Mouse (Mus musculus): ENCODE data around the gene Gm11567. TPM values are rescaled to one million over a fixed set of nuclear protein-coding genes. Genes with fewer than 3 reads are reported as not detected.

Gm11567 gene
- polyA plus RNA-seq (2015; fragmentation: Nextera tagmentation; extraction: Ambion mirVana): not detected in 2 replicates

GRCm38 (mm10) chr11:99878887-99879286, at the start of gene Gm11567:
Gene Gm11567, plus strand, starts transcription at chr11:99879187.

GRCm38 (mm10) chr11:99837966-99838365, 41.0 kb upstream of the Gm11567 start, which contains the start of gene 2300003K06Rik:
Gene 2300003K06Rik, minus strand, starts transcription at chr11:99838066.

DNA sequence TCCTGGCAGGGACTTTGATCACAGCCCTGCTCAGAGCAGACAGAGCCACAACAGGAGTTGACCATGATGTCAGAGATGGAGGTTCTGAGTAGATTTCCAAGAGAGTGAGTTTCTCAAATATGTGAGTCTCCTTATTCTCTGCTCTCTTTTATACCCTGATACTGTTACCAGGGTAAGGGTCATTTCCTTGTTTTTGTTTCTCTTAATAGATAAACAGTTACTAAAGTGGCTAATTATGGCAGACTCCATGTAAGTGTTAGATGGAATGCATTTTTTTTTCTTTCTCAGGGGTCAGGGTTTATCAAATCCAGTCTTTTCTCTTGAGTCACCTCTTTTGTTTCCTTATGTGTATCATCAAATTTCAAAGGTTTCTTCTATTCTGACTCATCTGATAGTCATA, 27.5 kb upstream of the Gm11567 start, which contains the start of gene Krtap4-16:
Krtap4-16 (minus strand) TSS at position 101 of the 400 bp plus-strand sequence.

DNA sequence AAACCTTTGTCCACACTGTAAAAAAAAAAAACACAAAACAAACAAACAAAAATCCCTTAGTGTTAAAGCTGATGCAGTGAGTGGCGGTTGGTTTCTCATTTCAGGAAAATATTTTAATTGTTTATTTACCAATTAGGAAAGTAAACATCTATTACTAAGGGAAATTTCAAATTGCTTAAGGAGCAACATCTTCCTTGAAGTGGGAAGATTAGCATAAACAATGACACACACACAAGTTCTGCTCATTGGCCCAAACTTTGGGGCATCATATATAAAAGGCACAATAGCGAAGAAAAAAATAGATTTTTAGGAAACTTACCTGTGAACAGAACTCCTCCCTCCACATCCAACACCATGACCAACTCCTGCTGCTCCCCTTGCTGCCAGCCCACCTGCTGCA, 21.4 kb upstream of the Gm11567 start, which contains the start of gene Gm11568:
Gm11568 (plus strand) TSS at position 301 of the 400 bp plus-strand sequence.

DNA sequence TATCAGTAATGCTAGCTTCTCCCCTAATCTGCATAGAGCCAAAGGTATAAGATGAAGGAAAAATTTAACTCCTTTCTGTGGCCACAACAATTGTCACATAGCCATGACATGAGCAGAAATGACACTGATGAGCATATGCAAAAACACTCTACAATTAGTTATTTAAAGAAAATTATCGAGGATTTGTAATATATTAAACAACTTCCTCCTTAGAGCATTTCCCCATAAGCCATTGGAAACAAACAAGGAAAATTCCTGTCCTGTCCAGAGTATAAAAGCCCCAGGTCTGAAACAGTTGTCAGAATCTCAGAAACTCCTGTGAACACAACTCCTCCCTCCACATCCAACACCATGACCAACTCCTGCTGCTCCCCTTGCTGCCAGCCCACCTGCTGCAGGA, 14.8 kb upstream of the Gm11567 start, which contains the start of gene Gm11559:
Gm11559 (plus strand) TSS at position 301 of the 400 bp plus-strand sequence.

GRCm38 (mm10) chr11:99873089-99873488, 5.9 kb upstream of the Gm11567 start, which contains the start of gene Krtap9-1:
Gene Krtap9-1, plus strand, starts transcription at chr11:99873389.

GRCm38 (mm10) chr11:99907620-99908019, 28.6 kb downstream of the Gm11567 start, which contains the start of gene Krtap31-1:
Gene Krtap31-1, plus strand, starts transcription at chr11:99907920.

GRCm38 (mm10) chr11:99914451-99914850, 35.5 kb downstream of the Gm11567 start, which contains the start of gene Gm11565:
Gene Gm11565, plus strand, starts transcription at chr11:99914751.

Other genes with a start within 250 kb of the Gm11567 start
- not detected in 2 replicates for gene Krtap4-2, start 244.1 kb upstream of the Gm11567 start, polyA plus RNA-seq (2015; fragmentation: Nextera tagmentation; extraction: Ambion mirVana)
- gene Krtap4-7, start 235.1 kb upstream of the Gm11567 start, polyA plus RNA-seq (2015; fragmentation: Nextera tagmentation; extraction: Ambion mirVana): not detected in 2 replicates
- gene Gm11555, start 229.0 kb upstream of the Gm11567 start, polyA plus RNA-seq (2015; fragmentation: Nextera tagmentation; extraction: Ambion mirVana): not detected in 2 replicates
- gene Gm11563, start 220.2 kb upstream of the Gm11567 start, polyA plus RNA-seq (2015; fragmentation: Nextera tagmentation; extraction: Ambion mirVana): not detected in 2 replicates
- not detected in 2 replicates for gene Krtap4-6, start 213.2 kb upstream of the Gm11567 start, polyA plus RNA-seq (2015; fragmentation: Nextera tagmentation; extraction: Ambion mirVana)
- gene Gm14190, start 188.4 kb upstream of the Gm11567 start, polyA plus RNA-seq (2015; fragmentation: Nextera tagmentation; extraction: Ambion mirVana): not detected in 2 replicates
- not detected in 2 replicates for gene Gm14180, start 144.9 kb upstream of the Gm11567 start, polyA plus RNA-seq (2015; fragmentation: Nextera tagmentation; extraction: Ambion mirVana)
- gene Gm11595, start 106.3 kb upstream of the Gm11567 start, polyA plus RNA-seq (2015; fragmentation: Nextera tagmentation; extraction: Ambion mirVana): not detected in 2 replicates
- gene Krtap4-8, start 98.5 kb upstream of the Gm11567 start, polyA plus RNA-seq (2015; fragmentation: Nextera tagmentation; extraction: Ambion mirVana): not detected in 2 replicates
- not detected in 2 replicates for gene Krtap4-9, start 94.0 kb upstream of the Gm11567 start, polyA plus RNA-seq (2015; fragmentation: Nextera tagmentation; extraction: Ambion mirVana)
- gene Gm11596, start 85.7 kb upstream of the Gm11567 start, polyA plus RNA-seq (2015; fragmentation: Nextera tagmentation; extraction: Ambion mirVana): not detected in 2 replicates
- not detected in 2 replicates for gene Gm11569, start 80.3 kb upstream of the Gm11567 start, polyA plus RNA-seq (2015; fragmentation: Nextera tagmentation; extraction: Ambion mirVana)
- not detected in 2 replicates for gene Gm11554, start 74.7 kb upstream of the Gm11567 start, polyA plus RNA-seq (2015; fragmentation: Nextera tagmentation; extraction: Ambion mirVana)
- gene Krtap4-13, start 69.3 kb upstream of the Gm11567 start, polyA plus RNA-seq (2015; fragmentation: Nextera tagmentation; extraction: Ambion mirVana): not detected in 2 replicates
- gene Gm11564, start 63.5 kb upstream of the Gm11567 start, polyA plus RNA-seq (2015; fragmentation: Nextera tagmentation; extraction: Ambion mirVana): not detected in 2 replicates
- not detected in 2 replicates for gene 2300003K06Rik, start 41.1 kb upstream of the Gm11567 start, polyA plus RNA-seq (2015; fragmentation: Nextera tagmentation; extraction: Ambion mirVana)
- not detected in 2 replicates for gene Krtap4-16, start 27.6 kb upstream of the Gm11567 start, polyA plus RNA-seq (2015; fragmentation: Nextera tagmentation; extraction: Ambion mirVana)
- not detected in 2 replicates for gene Gm11568, start 21.3 kb upstream of the Gm11567 start, polyA plus RNA-seq (2015; fragmentation: Nextera tagmentation; extraction: Ambion mirVana)
- not detected in 2 replicates for gene Gm11559, start 14.7 kb upstream of the Gm11567 start, polyA plus RNA-seq (2015; fragmentation: Nextera tagmentation; extraction: Ambion mirVana)
- gene Krtap9-1, start 5.8 kb upstream of the Gm11567 start, polyA plus RNA-seq (2015; fragmentation: Nextera tagmentation; extraction: Ambion mirVana): not detected in 2 replicates
- gene Krtap31-1, start 28.7 kb downstream of the Gm11567 start, polyA plus RNA-seq (2015; fragmentation: Nextera tagmentation; extraction: Ambion mirVana): not detected in 2 replicates
- not detected in 2 replicates for gene Gm11565, start 35.6 kb downstream of the Gm11567 start, polyA plus RNA-seq (2015; fragmentation: Nextera tagmentation; extraction: Ambion mirVana)
- not detected in 2 replicates for gene Krtap31-2, start 57.1 kb downstream of the Gm11567 start, polyA plus RNA-seq (2015; fragmentation: Nextera tagmentation; extraction: Ambion mirVana)
- gene Krtap9-5, start 69.3 kb downstream of the Gm11567 start, polyA plus RNA-seq (2015; fragmentation: Nextera tagmentation; extraction: Ambion mirVana): not detected in 2 replicates
- gene Krtap29-1, start 99.9 kb downstream of the Gm11567 start, polyA plus RNA-seq (2015; fragmentation: Nextera tagmentation; extraction: Ambion mirVana): not detected in 2 replicates
- gene Krtap16-1, start 107.4 kb downstream of the Gm11567 start, polyA plus RNA-seq (2015; fragmentation: Nextera tagmentation; extraction: Ambion mirVana): not detected in 2 replicates
- gene Krtap17-1, start 114.8 kb downstream of the Gm11567 start, polyA plus RNA-seq (2015; fragmentation: Nextera tagmentation; extraction: Ambion mirVana): not detected in 2 replicates
- gene Krt33a, start 137.0 kb downstream of the Gm11567 start, polyA plus RNA-seq (2015; fragmentation: Nextera tagmentation; extraction: Ambion mirVana): not detected in 2 replicates
- not detected in 2 replicates for gene Krt33b, start 150.7 kb downstream of the Gm11567 start, polyA plus RNA-seq (2015; fragmentation: Nextera tagmentation; extraction: Ambion mirVana)
- not detected in 2 replicates for gene Krt34, start 162.4 kb downstream of the Gm11567 start, polyA plus RNA-seq (2015; fragmentation: Nextera tagmentation; extraction: Ambion mirVana)
- gene Krt31, start 171.4 kb downstream of the Gm11567 start, polyA plus RNA-seq (2015; fragmentation: Nextera tagmentation; extraction: Ambion mirVana): not detected in 2 replicates
- not detected in 2 replicates for gene Krt32, start 209.0 kb downstream of the Gm11567 start, polyA plus RNA-seq (2015; fragmentation: Nextera tagmentation; extraction: Ambion mirVana)
- not detected in 2 replicates for gene Krt35, start 217.1 kb downstream of the Gm11567 start, polyA plus RNA-seq (2015; fragmentation: Nextera tagmentation; extraction: Ambion mirVana)
- not detected in 2 replicates for gene Krt36, start 226.4 kb downstream of the Gm11567 start, polyA plus RNA-seq (2015; fragmentation: Nextera tagmentation; extraction: Ambion mirVana)
- 0.12 and 0.38 TPM in 2 replicates for gene Krt13, start 242.4 kb downstream of the Gm11567 start, polyA plus RNA-seq (2015; fragmentation: Nextera tagmentation; extraction: Ambion mirVana)